Mouse (Mus musculus): ENCODE results near the gene Sema5a.

The Sema5a gene

GRCm38 (mm10) chr15:32247281-32247680, 2.7 kb downstream of the Sema5a start:
- DNase-seq (ENCODE audit: low read depth, low spot score): no peak

GRCm38 (mm10) chr15:32254806-32255205, 10.2 kb downstream of the Sema5a start:
- DNase-seq (ENCODE audit: low read depth, low spot score): no peak

GRCm38 (mm10) chr15:32257340-32257739, 12.7 kb downstream of the Sema5a start:
- DNase-seq (ENCODE audit: low read depth, low spot score): no peak

GRCm38 (mm10) chr15:32257886-32258319, 13.3 kb downstream of the Sema5a start:
- no peak for DNase-seq (ENCODE audit: low read depth, low spot score)

- DNase-seq (ENCODE audit: low read depth, low spot score): no peak
These were observed 14.9 kb downstream of the Sema5a start for GRCm38 (mm10) chr15:32259362-32260096.

GRCm38 (mm10) chr15:32260942-32261341, 16.3 kb downstream of the Sema5a start:
- DNase-seq (ENCODE audit: low read depth, low spot score): no peak

- no peak for DNase-seq (ENCODE audit: low read depth, low spot score)
These were observed 19.0 kb downstream of the Sema5a start for GRCm38 (mm10) chr15:32263651-32264050.

- DNase-seq (ENCODE audit: low read depth, low spot score): no peak
These were observed 20.3 kb downstream of the Sema5a start for GRCm38 (mm10) chr15:32264822-32265377.

- DNase-seq (ENCODE audit: low read depth, low spot score): no peak
These were observed 20.8 kb downstream of the Sema5a start for GRCm38 (mm10) chr15:32265378-32265934.

GRCm38 (mm10) chr15:32266122-32266820, 21.7 kb downstream of the Sema5a start:
- DNase-seq (ENCODE audit: low read depth, low spot score): no peak

- no peak for DNase-seq (ENCODE audit: low read depth, low spot score)
These were observed 25.5 kb downstream of the Sema5a start for GRCm38 (mm10) chr15:32270106-32270505.

GRCm38 (mm10) chr15:32273925-32274324, 29.3 kb downstream of the Sema5a start:
- DNase-seq (ENCODE audit: low read depth, low spot score): no peak

- no peak for DNase-seq (ENCODE audit: low read depth, low spot score)
These were observed 30.4 kb downstream of the Sema5a start for GRCm38 (mm10) chr15:32275020-32275419.

- DNase-seq (ENCODE audit: low read depth, low spot score): no peak
These were observed 34.0 kb downstream of the Sema5a start for GRCm38 (mm10) chr15:32278600-32278999.

- no peak for DNase-seq (ENCODE audit: low read depth, low spot score)
These were observed 36.8 kb downstream of the Sema5a start for GRCm38 (mm10) chr15:32281374-32281773.

GRCm38 (mm10) chr15:32284688-32285087, 40.1 kb downstream of the Sema5a start:
- no peak for DNase-seq (ENCODE audit: low read depth, low spot score)

- DNase-seq (ENCODE audit: low read depth, low spot score): no peak
These were observed 41.7 kb downstream of the Sema5a start for GRCm38 (mm10) chr15:32286296-32286695.

- no peak for DNase-seq (ENCODE audit: low read depth, low spot score)
These were observed 43.9 kb downstream of the Sema5a start for GRCm38 (mm10) chr15:32288480-32288879.

GRCm38 (mm10) chr15:32291000-32291399, 46.4 kb downstream of the Sema5a start:
- DNase-seq (ENCODE audit: low read depth, low spot score): no peak

GRCm38 (mm10) chr15:32296523-32296922, 51.9 kb downstream of the Sema5a start:
- DNase-seq (ENCODE audit: low read depth, low spot score): no peak

GRCm38 (mm10) chr15:32297266-32297665, 52.7 kb downstream of the Sema5a start:
- no peak for DNase-seq (ENCODE audit: low read depth, low spot score)

GRCm38 (mm10) chr15:32298525-32298924, 53.9 kb downstream of the Sema5a start:
- no peak for DNase-seq (ENCODE audit: low read depth, low spot score)
